Mouse (Mus musculus): ENCODE data around the gene Il4ra.

Gene Il4ra

GRCm38 (mm10) chr7:125600136-125600535, 48.2 kb downstream of the Il4ra start:
- no peak for DNase-seq (ENCODE audit: low spot score)

- no peak for DNase-seq (ENCODE audit: low spot score)
Measured at GRCm38 (mm10) chr7:125600612-125601279, 48.8 kb downstream of the Il4ra start.

GRCm38 (mm10) chr7:125601280-125601670, 49.4 kb downstream of the Il4ra start:
- DNase-seq (ENCODE audit: low spot score): no peak

- no peak for DNase-seq (ENCODE audit: low spot score)
Measured at GRCm38 (mm10) chr7:125601821-125602448, 50.0 kb downstream of the Il4ra start.

- DNase-seq (ENCODE audit: low spot score): no peak
Measured at GRCm38 (mm10) chr7:125603185-125603631, 51.3 kb downstream of the Il4ra start, which contains the start of gene Il21r. Gene Il21r (plus strand): TSS chr7:125603429.

GRCm38 (mm10) chr7:125604362-125605319, 52.7 kb downstream of the Il4ra start:
- no peak for DNase-seq (ENCODE audit: low spot score)

- DNase-seq (ENCODE audit: low spot score): no peak
Measured at GRCm38 (mm10) chr7:125605725-125606139, 53.8 kb downstream of the Il4ra start.

- DNase-seq (ENCODE audit: low spot score): no peak
Measured at GRCm38 (mm10) chr7:125606265-125607164, 54.6 kb downstream of the Il4ra start.

- no peak for DNase-seq (ENCODE audit: low spot score)
Measured at GRCm38 (mm10) chr7:125607384-125608182, 55.7 kb downstream of the Il4ra start.

GRCm38 (mm10) chr7:125608183-125608688, 56.3 kb downstream of the Il4ra start:
- no peak for DNase-seq (ENCODE audit: low spot score)

- DNase-seq (ENCODE audit: low spot score): no peak
Measured at GRCm38 (mm10) chr7:125613579-125613978, 61.7 kb downstream of the Il4ra start.

GRCm38 (mm10) chr7:125615453-125615852, 63.5 kb downstream of the Il4ra start:
- no peak for DNase-seq (ENCODE audit: low spot score)

- no peak for DNase-seq (ENCODE audit: low spot score)
Measured at GRCm38 (mm10) chr7:125618016-125618415, 66.1 kb downstream of the Il4ra start.

GRCm38 (mm10) chr7:125620077-125620476, 68.2 kb downstream of the Il4ra start:
- DNase-seq (ENCODE audit: low spot score): no peak

- no peak for DNase-seq (ENCODE audit: low spot score)
Measured at GRCm38 (mm10) chr7:125622741-125623685, 71.1 kb downstream of the Il4ra start.

- no peak for DNase-seq (ENCODE audit: low spot score)
Measured at GRCm38 (mm10) chr7:125625219-125625618, 73.3 kb downstream of the Il4ra start.

- no peak for DNase-seq (ENCODE audit: low spot score)
Measured at GRCm38 (mm10) chr7:125625829-125626228, 73.9 kb downstream of the Il4ra start.

All from spleen, adult 12 weeks (tissue).